Mouse (Mus musculus): Measurements from ENCODE around the gene Grsf1.

Gene Grsf1

GRCm38 (mm10) chr5:88688583-88689187 is 12.7 kb upstream of the Grsf1 start:
- no peak for DNase-seq

GRCm38 (mm10) chr5:88687996-88688406 is 12.0 kb upstream of the Grsf1 start:
- DNase-seq: no peak

GRCm38 (mm10) chr5:88685745-88686299 is 9.9 kb upstream of the Grsf1 start:
- no peak for DNase-seq

- DNase-seq: no peak
Measured at GRCm38 (mm10) chr5:88685306-88685705, 9.3 kb upstream of the Grsf1 start.

DNA sequence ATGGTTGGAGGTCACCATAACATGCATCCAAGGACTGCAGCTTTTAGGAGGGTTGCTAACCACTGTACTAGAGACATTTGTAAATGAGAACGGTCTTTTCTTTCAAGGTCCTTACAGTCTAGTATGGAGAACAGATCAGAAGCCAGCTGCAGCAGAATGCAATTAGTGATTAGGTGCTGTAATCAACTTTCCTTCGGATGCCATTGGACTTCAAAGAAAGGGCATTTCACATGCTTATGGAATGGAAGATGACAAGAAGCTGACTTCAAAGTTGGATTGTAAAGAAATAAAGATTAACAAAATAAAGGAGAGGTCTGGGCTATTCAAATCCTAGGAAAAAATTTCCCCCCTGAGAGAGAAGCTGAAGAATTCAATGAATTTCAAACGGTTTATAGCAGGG is 8.3 kb upstream of the Grsf1 start:
- DNase-seq: no peak

DNA sequence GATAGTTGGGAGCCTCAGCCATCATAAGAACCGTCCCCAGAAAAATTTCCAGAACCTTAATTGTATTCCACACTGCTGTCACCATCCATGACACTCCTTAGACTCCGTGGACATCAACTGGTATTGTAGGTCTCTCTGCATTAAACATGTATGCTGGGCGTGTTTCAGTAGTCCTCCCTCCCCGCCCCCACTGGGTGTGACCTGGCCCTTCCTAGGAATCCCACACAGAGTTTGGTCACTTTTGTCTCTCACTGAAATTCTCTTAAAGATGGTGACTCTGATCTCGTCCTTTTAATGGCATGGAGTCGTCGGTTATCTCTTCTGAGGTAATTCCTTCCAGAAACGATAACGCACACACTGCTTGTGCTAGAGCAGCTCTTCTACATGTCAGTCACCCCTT is 7.7 kb upstream of the Grsf1 start:
- no peak for DNase-seq

DNA sequence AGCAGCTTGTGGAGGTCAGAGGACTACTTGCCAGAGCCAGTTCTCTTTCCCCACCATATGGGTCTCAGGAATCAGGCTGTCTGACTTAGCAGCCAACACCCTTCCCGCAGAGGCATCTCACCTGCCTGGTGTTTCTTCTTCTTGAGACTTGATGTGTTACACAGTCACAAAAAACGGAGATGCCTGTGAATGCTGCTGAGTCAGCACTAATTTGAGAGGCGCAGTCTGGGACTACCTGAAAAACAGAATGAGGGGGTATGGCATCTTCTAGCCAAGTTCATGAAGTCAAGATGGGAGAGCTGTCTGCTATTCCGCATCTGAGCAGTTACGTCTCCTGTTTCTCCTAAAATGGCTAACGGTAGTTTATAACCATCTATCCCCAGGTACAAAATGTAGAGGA is 4.6 kb upstream of the Grsf1 start:
- DNase-seq: no peak

DNA sequence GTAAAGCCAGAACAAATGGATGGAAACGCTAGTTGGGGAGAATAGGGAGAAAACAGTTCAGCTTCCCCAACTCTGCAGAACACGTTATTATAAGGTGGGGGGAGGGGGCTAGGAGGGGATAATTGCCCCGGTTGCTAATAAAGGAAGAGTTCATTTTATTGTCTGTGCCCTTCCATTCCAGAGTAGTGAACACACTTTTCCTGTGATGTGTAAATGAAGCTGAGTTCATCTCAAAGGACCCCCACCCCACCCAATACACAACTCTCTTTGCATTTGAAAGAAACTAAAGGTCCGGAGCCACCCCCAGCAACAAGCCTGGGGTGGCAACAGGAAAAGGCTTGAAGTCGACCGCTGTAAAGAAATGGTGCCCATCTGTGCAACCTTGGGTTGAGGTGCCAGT is 3.4 kb upstream of the Grsf1 start:
- DNase-seq: no peak

DNA sequence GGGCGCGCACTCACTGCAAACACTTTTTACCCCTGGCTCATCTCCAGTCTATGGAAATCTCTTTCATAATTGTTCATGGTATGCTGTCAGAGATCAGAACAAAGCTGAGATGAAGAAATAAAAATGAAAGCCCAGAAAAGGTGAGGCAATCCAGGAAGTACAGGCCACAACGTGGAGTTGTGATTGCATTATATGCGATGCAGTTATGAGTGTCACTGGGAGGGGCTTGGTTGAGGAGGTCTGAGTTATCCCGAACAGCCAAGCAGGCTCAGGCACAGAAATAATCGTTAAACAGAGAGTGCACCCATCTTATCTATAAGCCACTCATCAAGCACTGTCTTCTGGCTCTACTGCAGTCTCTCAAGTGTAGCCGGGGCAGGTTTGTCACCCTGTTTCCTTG is 3.0 kb upstream of the Grsf1 start:
- DNase-seq: no peak

GRCm38 (mm10) chr5:88674703-88675442 is 1.1 kb downstream of the Grsf1 start:
- no peak for DNase-seq

DNA sequence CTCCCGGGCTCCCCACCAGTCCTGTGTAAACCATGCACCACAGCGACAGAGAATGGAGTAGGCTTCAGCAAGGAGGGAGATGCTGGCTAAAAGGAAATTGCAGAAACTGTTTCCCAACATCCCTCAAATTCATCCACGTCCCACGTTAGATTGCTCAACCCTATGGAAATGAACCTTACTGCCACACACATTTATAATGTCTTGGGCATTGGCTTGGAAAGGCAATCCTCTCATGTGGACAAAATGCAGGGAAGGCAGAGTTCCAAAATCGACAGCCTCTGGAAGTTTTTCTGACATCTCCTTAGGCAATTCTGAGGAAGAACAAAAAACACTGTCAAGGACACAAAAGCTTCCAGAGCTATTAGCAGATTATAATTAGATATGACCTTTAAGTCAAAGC is 12.1 kb downstream of the Grsf1 start:
- DNase-seq: no peak

DNA sequence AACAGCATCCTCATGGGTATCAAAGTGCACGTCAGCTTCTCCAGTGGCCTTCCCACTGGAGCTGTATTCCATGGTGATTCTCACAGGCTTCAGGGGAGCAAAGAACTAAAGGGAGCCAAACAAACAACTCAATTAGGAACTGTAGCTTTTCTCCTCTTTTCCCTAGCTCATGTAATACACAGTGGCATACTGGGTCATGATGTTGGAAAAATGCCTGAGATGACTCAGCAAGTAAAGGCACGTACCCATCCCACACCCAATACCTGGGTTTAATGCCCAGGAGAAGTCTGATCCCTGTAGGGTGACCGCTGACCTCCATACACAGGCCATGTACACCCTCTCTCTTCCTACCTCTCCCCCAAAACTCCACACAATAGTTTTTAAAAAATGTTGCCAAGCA is 12.8 kb downstream of the Grsf1 start:
- DNase-seq: no peak

GRCm38 (mm10) chr5:88657868-88658267 is 18.1 kb downstream of the Grsf1 start:
- no peak for DNase-seq

DNA sequence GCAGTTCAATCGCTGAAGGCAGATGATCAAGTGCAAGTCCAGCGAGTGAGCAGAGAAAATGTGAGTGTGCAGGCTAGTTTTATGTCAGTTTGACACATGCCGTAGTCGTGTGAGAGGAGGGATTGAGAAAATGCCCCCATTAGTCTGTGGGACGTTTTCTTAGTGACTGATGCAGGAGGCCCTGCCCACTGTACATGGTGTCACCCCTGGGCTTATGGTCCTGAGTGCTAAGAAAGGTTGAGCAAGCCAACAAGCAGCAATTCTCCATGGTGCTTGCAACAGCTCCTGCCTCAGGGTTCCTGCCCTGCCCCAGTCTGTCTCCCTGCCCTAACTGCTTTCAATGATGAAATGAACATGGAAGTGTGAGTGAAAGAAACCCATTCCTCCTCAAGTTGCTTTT is 23.4 kb downstream of the Grsf1 start:
- no peak for DNase-seq

GRCm38 (mm10) chr5:88649250-88650173 is 26.5 kb downstream of the Grsf1 start:
- DNase-seq: no peak

- no peak for DNase-seq
Measured at GRCm38 (mm10) chr5:88645405-88645804, 30.6 kb downstream of the Grsf1 start.

DNA sequence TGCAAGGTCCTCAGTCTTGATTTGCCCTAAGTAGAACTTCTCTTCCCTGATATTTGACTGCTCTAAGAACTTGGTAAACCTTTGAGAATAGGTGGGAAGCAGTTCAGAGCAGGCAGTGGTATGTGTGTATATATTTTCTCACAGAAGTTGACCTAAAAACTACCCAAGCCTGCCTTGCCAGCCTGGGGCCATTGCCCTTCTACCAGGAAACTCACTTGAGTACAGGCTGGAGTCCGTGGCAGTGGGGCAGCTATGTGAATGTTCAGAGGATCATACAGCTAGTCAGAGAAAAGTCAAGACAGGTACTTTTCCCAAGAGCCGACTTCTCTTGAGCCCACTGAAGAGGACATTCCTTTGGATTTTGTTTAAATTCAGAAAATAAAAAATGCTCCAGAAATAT is 31.1 kb downstream of the Grsf1 start:
- DNase-seq: no peak

DNA sequence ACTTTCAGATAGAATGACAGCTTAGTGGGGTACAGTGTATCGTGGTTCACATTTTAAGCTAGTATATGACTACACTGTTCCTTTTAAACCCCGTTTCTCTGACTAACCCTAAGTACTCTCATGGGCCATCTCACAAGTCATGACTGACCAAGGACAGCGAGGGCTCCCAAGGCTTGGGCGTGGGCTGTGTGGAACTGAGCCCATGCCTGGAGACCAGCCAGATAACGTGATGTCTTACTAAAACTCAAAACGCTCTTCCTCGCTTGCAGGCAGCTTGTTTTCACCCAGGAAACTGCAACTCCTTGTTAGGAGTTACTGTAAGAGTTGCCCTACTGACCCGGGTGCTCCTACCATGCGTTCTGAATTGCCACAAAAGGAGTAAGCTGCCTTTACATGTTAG is 32.5 kb downstream of the Grsf1 start:
- no peak for DNase-seq

GRCm38 (mm10) chr5:88642786-88643185 is 33.2 kb downstream of the Grsf1 start:
- no peak for DNase-seq

GRCm38 (mm10) chr5:88634076-88634475 is 41.9 kb downstream of the Grsf1 start:
- no peak for DNase-seq

DNA sequence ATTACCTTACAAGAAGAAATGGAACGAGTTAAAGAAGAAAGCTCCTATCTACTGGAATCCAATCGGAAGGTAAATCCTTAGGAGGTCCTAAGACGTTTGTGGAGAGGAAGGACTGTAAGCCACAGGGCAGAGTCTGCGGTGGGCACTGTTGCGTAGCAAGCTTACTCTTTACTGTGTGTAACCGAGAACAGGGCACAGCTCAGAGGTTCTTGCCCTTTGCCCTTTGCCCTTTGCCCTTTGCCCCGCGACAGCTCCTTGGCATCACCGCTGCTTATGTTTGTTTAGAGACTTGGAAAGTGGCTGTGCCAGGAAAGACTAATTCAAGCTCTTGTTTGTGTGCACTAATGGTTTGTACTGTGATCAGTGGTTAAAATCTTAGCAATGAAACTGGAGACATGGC is 43.5 kb downstream of the Grsf1 start:
- DNase-seq: no peak

GRCm38 (mm10) chr5:88631545-88631944 is 44.4 kb downstream of the Grsf1 start:
- DNase-seq: no peak

- no peak for DNase-seq
Measured at GRCm38 (mm10) chr5:88630883-88631282, 45.1 kb downstream of the Grsf1 start.

DNA sequence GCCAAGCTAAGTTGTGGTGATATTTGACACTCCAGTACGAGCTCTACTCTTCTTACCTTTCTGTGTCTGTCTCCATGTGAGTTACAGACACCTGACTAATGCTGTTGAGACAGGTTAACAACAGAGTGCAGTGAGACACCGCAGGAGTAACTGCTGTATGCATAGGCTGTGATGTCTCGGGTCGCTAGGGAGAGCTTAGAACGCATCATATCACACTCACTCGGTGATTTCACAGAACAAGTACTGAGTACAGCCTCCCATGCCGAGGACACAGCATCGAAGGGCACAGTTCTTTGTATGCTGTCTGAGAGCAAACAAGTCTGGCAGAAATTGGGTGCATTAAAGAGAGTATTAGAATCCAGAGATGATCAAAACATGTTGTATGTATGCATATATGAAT is 46.0 kb downstream of the Grsf1 start:
- DNase-seq: no peak

All from right cerebral cortex, postnatal 4 days (tissue).